Mouse (Mus musculus) megakaryocyte, embryonic 14.5 days (primary cell): ENCODE results near the gene Mfap2.

ENCODE experiments used
- FLI1 ChIP-seq: IDR thresholded peaks from 2 replicates; pipeline ENCODE4 v1.6.1; 2012; ENCODE audit warnings: low read length, inconsistent platforms, mixed read lengths
- GATA1 ChIP-seq: IDR thresholded peaks from 3 replicates; pipeline ENCODE4 v1.6.1; 2012; ENCODE audit warnings: mixed read lengths, low read length, inconsistent platforms, borderline replicate concordance

- TF ChIP-seq GATA1 (no peak), FLI1 (no peak)
Observed at GRCm38 (mm10) chr4:140986024-140986710, 24.1 kb upstream of the Mfap2 start.
